8 mouse cellular contexts compared by ENCODE assay signal in genomic region chrX:12078195-12079058, GRCm38 (mm10).
A peak's percentile ranks its signal among the peaks of the same experiment; 100 is the strongest.
DNase-seq lines count a peak whose midpoint lies in the region; ATAC-seq and TF ChIP-seq lines count a peak whose summit lies in the region.

No protein-coding gene starts in this region.

- no peak for TF ChIP-seq EP300 in heart, postnatal 0 days (IDR thresholded peaks at IDR 0.05; ENCODE audit: low read depth)

- WGBS in embryonic facial prominence, embryonic 10.5 days: 1% methylated on average over 73 of the region's 73 CpGs
- WGBS in heart, postnatal 0 days: 2% methylated on average over 72 of the region's 73 CpGs
- 1% methylated on average over 71 of the region's 73 CpGs for WGBS in limb, embryonic 11.5 days
- WGBS in midbrain, embryonic 13.5 days: 3% methylated on average over 72 of the region's 73 CpGs

- no peak for TF ChIP-seq CTCF in E14TG2a.4 (conservative IDR thresholded peaks at IDR 0.05; ENCODE audit: low read length)
- TF ChIP-seq CTCF in heart, postnatal 0 days (IDR thresholded peaks at IDR 0.05; ENCODE audit: low read depth): no peak

- ATAC-seq in frontal cortex, adult (ENCODE audit: low TSS enrichment): 0 out of 2 replicates have a peak, but pooled peaks have one; percentile 3
- ATAC-seq in heart, postnatal 0 days (ENCODE audit: insufficient read depth, low read depth): no peak
- no peak for ATAC-seq in limb, embryonic 11.5 days (ENCODE audit: insufficient number of reproducible peaks, low FRiP score, low TSS enrichment, low read depth)
- ATAC-seq in midbrain, embryonic 13.5 days: no peak

- H3K9ac ChIP-seq in heart, postnatal 0 days (replicated peaks; ENCODE audit: low read depth, low read length): peak overlapping the region; percentile 82
- peak overlapping the region; percentile 74 for H3K9ac ChIP-seq in limb, embryonic 11.5 days (ENCODE audit: low read length)
- peak overlapping the region; percentile 82 for H3K9ac ChIP-seq in midbrain, embryonic 13.5 days (replicated peaks)

- H3K36me3 ChIP-seq in E14TG2a.4 (ENCODE audit: insufficient read depth, low read length): no peaks in the 10 kb centered on the region
- H3K36me3 ChIP-seq in embryonic facial prominence, embryonic 10.5 days (replicated peaks): no peaks in the 10 kb centered on the region
- H3K36me3 ChIP-seq in heart, postnatal 0 days (replicated peaks; ENCODE audit: control insufficient read depth, insufficient read depth, low read length): no peaks in the 10 kb centered on the region
- H3K36me3 ChIP-seq in limb, embryonic 11.5 days (ENCODE audit: control insufficient read depth, insufficient read depth, low read length): no peaks in the 10 kb centered on the region
- H3K36me3 ChIP-seq in midbrain, embryonic 13.5 days: no peaks in the 10 kb centered on the region

- H3K4me2 ChIP-seq in heart, postnatal 0 days (ENCODE audit: low read depth, low read length): peak overlapping the region; percentile 90
- peak overlapping the region; percentile 86 for H3K4me2 ChIP-seq in limb, embryonic 11.5 days (ENCODE audit: low read depth, severe bottlenecking)
- H3K4me2 ChIP-seq in midbrain, embryonic 13.5 days (replicated peaks): peak overlapping the region; percentile 68

- H3K4me1 ChIP-seq in E14TG2a.4 (replicated peaks; ENCODE audit: low read depth, low read length): peaks cover 47% of the 10 kb centered on the region
- H3K4me1 ChIP-seq in embryonic facial prominence, embryonic 10.5 days: peaks cover 65% of the 10 kb centered on the region
- 0 out of 2 replicates have a peak, but pooled peaks cover 4% of the 10 kb centered on the region for H3K4me1 ChIP-seq in heart, postnatal 0 days (ENCODE audit: control insufficient read depth, insufficient read depth)
- peaks cover 23% of the 10 kb centered on the region for H3K4me1 ChIP-seq in limb, embryonic 11.5 days (ENCODE audit: control insufficient read depth, insufficient read depth, low read length)
- H3K4me1 ChIP-seq in midbrain, embryonic 13.5 days (replicated peaks): peaks cover 45% of the 10 kb centered on the region

- H3K27me3 ChIP-seq in E14TG2a.4 (ENCODE audit: insufficient read depth, low read length): peaks cover 55% of the 10 kb centered on the region
- H3K27me3 ChIP-seq in embryonic facial prominence, embryonic 10.5 days (replicated peaks; ENCODE audit: low read depth, poor library complexity, severe bottlenecking): peaks cover 100% of the 10 kb centered on the region
- H3K27me3 ChIP-seq in heart, postnatal 0 days (ENCODE audit: control insufficient read depth, insufficient read depth, low read length): peaks cover 41% of the 10 kb centered on the region; the same call in 1 of the 2 replicates
- H3K27me3 ChIP-seq in limb, embryonic 11.5 days (ENCODE audit: control insufficient read depth, insufficient read depth, low read length): peaks cover 74% of the 10 kb centered on the region
- H3K27me3 ChIP-seq in midbrain, embryonic 13.5 days: peaks cover 84% of the 10 kb centered on the region

- peak overlapping the region; percentile 88 for H3K27ac ChIP-seq in embryonic facial prominence, embryonic 10.5 days (replicated peaks)
- H3K27ac ChIP-seq in heart, postnatal 0 days (ENCODE audit: low read depth): peak overlapping the region; percentile 86
- 0 out of 2 replicates have a peak overlapping the region, but pooled peaks have one; percentile 14 for H3K27ac ChIP-seq in limb, embryonic 11.5 days (replicated peaks; ENCODE audit: low read depth, low read length)
- H3K27ac ChIP-seq in midbrain, embryonic 13.5 days: peak overlapping the region; percentile 95

- H3K4me3 ChIP-seq in E14TG2a.4 (replicated peaks; ENCODE audit: low read length): peak overlapping the region; percentile 70
- peak overlapping the region; percentile 69 for H3K4me3 ChIP-seq in embryonic facial prominence, embryonic 10.5 days
- H3K4me3 ChIP-seq in heart, postnatal 0 days (ENCODE audit: low read depth, low read length): peak overlapping the region; percentile 78
- H3K4me3 ChIP-seq in limb, embryonic 11.5 days (ENCODE audit: low read depth, low read length): peak overlapping the region; percentile 61
- peak overlapping the region; percentile 68 for H3K4me3 ChIP-seq in midbrain, embryonic 13.5 days (replicated peaks)

- no peak for DNase-seq in frontal cortex, postnatal 25 days (ENCODE audit: low spot score in 2 of 2)
- DNase-seq in embryonic facial prominence, embryonic 10.5 days (ENCODE audit: low spot score): peak; percentile 54
- DNase-seq in heart, postnatal 0 days (ENCODE audit: low spot score): peak; percentile 16
- DNase-seq in limb, embryonic 11.5 days (ENCODE audit: low spot score): no peak
- peak; percentile 67 for DNase-seq in thymus, postnatal 4 days

- no peaks in the 10 kb centered on the region for H3K9me3 ChIP-seq in E14TG2a.4 (ENCODE audit: low read length)
- no peaks in the 10 kb centered on the region for H3K9me3 ChIP-seq in embryonic facial prominence, embryonic 10.5 days
- no peaks in the 10 kb centered on the region for H3K9me3 ChIP-seq in heart, postnatal 0 days (replicated peaks; ENCODE audit: control insufficient read depth, low read length)
- H3K9me3 ChIP-seq in limb, embryonic 11.5 days (ENCODE audit: control insufficient read depth, low read length): no peaks in the 10 kb centered on the region
- no peaks in the 10 kb centered on the region for H3K9me3 ChIP-seq in midbrain, embryonic 13.5 days

Comparison
In these comparisons a context has a peak if more than half of its experiments do, and no peak if none do; other contexts are left out.
1. DNase-seq: peak in embryonic facial prominence, embryonic 10.5 days (single experiment), heart, postnatal 0 days (single experiment) and thymus, postnatal 4 days (single experiment); none in frontal cortex, postnatal 25 days (0 of 2) and limb, embryonic 11.5 days (single experiment).
2. H3K27ac ChIP-seq: peak in every context shown above with its lines; median percentile 95 in midbrain, embryonic 13.5 days; 88 in embryonic facial prominence, embryonic 10.5 days; 86 in heart, postnatal 0 days; 14 in limb, embryonic 11.5 days.
3. Peak in every context shown above with its lines, with median percentiles within 50 percentile points of each other: H3K4me3 ChIP-seq, H3K4me2 ChIP-seq and H3K9ac ChIP-seq.